ENCODE assay signal across 19 mouse cellular contexts in genomic region chrX:18875734-18876133, GRCm38 (mm10).
"Had no signal": no experiment of that assay in that cellular context is flagged by ENCODE, and none has a peak within 500 bp of the region (broad histone marks: within the 10 kb centered on the region; RNA-seq: fewer than 3 reads in every experiment).

No protein-coding gene starts in this region.

- H3K4me3 ChIP-seq: lung, embryonic 15.5 days; midbrain, embryonic 10.5 days; midbrain, embryonic 12.5 days; myocyte; neural tube, embryonic 13.5 days; neural tube, embryonic 15.5 days had no signal

- H3K27ac ChIP-seq: lung, embryonic 15.5 days; midbrain, embryonic 10.5 days; midbrain, embryonic 12.5 days; neural tube, embryonic 13.5 days; neural tube, embryonic 15.5 days had no signal

- H3K4me1 ChIP-seq: lung, embryonic 15.5 days; midbrain, embryonic 10.5 days; midbrain, embryonic 12.5 days; neural tube, embryonic 13.5 days; neural tube, embryonic 15.5 days had no signal

- ATAC-seq: lung, postnatal 0 days; midbrain, embryonic 16.5 days had no signal

- DNase-seq: lung, adult 2 months; lung, postnatal 14 days; lung, postnatal 36 days; midbrain, embryonic 14.5 days; retina, postnatal 1 day; right cerebral cortex, postnatal 25 days; right cerebral cortex, postnatal 4 days; spleen, adult 18-20 months; thymus, adult 18-20 months; thymus, postnatal 14 days; thymus, postnatal 36 days had no signal
